Mouse (Mus musculus) gonadal fat pad, adult 2 months (tissue): Measurements from ENCODE around the gene Nadsyn1. TPM values are rescaled to one million over a fixed set of nuclear protein-coding genes. Genes with fewer than 3 reads are reported as not detected.

ENCODE experiments used
- DNase-seq: peaks from one replicate; pipeline ENCODE4 v3.0.0-alpha.2; 2012; ENCODE audit warnings: low read depth
- polyA plus RNA-seq: library from polyadenylated mRNA; depleted of rRNA; stranded (reverse); fragments of >200 nt; gene quantifications from 2 replicates; pipeline ENCODE4 v1.2.3, GENCODE M21; 2012; rRNA removed

The Nadsyn1 gene
- polyA plus RNA-seq: 8.4 and 11.5 TPM in 2 replicates

DNA sequence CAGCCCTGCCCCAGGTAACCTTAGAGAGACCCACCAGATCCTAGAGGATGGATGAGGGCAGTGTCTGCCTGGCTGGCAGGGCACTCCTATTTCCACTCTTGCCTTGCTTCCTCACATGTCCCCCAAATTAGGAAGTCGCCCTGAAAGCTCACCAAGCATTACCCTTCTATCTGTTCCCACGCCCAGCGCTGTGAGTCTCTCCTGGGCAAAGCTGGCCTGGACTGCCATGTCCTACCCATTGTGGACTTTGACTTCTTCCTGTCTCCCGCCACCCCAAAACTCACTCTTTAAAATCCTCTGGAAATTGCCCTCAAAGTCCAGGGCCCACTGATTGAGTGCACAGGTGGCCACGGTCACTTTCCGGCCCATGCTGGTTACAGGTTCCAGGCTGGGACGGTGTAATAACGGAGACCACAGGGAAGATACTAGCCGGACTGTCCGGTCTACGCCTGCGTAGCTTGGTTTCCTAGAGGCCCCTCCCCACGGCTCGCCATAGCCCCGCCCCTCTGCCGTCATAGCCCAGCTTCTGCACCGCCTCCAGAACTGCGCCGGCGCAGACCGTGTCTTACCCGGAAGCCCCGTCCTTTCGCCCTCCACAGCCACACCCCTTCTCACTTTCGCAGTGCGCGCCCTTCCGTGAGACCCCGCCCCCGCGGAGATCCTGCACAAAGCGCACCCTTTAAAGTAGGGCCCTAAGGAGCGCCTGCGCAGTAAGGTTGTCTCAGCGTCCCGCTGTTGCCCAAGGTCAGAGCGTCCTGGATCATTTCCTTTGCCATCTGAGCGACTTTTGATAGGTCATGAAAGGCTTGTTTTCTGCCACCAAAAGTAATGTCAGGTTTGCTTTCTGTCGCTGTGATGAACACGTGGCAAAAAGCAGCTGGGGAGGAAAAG lies at the start of gene Nadsyn1, which contains the start of gene Dhcr7:
Gene Nadsyn1 (minus strand): TSS at position 475 of the 891 bp plus-strand sequence.
Gene Dhcr7 (plus strand): TSS at position 771 of the 891 bp plus-strand sequence.
- no peak for DNase-seq

DNA sequence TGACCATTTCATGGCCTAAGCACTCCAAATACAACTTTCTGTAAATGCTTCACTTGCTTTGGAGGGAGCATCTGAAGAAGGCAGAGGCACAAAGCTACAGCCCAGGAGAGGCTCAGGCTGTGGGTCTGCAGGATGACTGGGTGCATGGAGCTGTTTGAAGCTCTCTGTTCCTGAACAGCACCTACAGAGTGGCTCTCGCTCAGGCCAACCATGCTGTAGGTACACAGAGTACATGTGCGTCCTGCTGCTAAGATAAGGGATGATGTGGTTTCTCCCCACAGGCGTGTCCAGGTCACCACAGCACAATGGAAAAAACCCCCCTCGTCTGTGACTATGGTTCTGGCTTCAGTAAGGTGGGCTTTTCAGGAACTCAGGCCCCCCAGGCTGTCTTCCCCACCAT lies 46.2 kb upstream of the Nadsyn1 start:
- DNase-seq: no peak

DNA sequence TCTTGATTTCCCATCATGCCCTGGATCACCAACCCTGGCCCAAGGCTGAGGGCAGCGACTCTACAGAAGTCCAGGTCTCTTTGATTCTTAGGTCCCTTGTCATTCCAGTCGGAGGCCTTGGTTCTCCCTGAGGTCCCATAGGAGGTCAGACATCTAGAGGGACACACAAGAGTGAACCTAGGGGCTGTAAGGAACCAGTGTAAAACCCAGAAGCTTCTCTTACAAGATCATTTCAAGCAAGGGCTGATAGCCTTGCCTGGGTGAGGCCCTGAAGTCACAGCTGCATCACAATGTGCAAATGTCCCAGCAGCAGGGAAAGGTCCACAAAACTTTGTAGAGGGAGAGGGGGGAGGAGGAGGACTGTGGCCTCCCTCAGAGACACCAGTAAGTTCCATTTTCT lies 43.9 kb upstream of the Nadsyn1 start, which contains the start of gene Gm498:
Gene Gm498 (plus strand): TSS at position 301 of the 400 bp plus-strand sequence.
- no peak for DNase-seq

DNA sequence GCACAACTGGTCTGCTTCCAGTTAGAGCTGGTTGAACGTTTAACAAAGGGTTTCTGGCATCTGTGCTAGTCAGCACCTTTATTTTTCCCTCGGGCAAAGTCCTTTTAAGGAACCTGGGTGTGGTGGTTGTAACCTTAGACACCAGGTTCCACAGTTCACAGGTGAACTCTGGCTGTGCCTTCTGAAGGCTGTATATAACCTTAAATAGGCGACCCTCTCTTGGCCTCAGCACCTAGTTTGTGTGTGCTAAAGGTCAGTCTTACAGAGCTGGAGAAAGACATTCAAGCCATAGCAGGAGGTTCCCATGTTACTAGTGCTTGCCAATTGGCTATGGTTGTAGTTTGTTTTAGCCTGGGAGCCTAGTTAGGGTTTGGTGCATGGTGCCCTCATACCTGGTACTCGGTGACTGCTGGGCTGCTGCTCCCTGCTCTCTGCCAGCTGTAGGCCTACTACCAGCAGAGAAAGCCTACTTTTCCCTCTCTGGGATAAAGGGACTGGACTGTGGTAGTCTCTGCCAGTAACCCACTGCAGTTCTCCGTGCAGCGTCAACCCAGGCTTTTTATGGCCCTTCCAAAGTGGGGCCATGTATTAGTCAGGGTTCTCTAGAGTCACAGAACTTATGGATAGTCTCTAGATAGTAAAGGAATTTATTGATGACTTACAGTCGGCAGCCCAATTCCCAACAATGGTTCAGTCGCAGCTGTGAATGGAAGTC lies 26.3 kb upstream of the Nadsyn1 start:
- DNase-seq: no peak

DNA sequence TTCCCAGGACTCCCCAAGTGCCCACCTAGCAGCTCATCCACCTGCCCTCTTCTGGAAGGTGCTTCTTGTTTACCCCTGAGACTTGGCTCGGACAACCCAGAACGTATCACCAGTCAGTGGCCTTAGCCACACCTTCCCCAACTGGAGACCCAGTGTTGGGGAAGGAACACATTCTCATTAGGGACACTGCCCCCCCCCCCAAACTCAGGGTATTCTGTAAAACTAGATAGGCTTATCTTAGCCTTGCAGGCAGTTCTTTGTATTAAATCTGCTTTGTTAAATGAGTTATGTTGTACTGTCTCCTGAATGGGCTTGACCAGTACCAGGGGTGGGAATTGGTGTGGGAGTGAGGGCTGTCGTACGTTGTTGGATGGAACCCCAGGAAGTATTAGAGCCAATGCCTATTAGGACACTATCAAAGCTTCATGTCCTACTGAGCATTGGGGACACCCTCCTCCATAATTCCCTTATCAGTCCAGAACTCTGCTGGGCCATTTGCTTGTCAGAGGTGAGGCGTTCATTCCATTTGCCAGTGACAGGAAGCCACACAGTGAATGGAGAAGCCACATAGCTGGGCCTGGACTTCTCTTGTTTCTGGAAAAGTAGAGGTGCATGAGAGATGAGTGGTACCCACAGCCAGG lies 25.6 kb upstream of the Nadsyn1 start:
- no peak for DNase-seq

DNA sequence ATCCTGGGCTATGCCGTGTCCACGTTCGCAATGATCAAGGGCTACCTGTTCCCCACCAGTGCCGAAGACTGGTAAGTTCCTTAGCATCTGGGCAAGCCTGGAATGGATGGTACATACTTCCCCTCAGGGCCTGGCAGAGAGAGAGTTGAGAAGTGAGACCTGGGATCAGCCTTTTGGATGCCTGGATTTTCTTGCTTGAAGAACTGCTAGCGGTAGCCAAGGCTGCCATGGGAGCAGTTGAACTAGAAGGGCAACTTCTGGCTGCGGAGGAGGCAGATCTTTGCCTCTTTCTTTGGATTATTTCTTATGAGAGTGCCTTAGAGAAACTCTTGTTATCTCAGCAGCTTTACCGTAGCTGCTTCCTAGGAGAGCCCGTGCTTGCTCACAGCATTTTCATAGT lies 18.7 kb upstream of the Nadsyn1 start:
- DNase-seq: peak; percentile 93

DNA sequence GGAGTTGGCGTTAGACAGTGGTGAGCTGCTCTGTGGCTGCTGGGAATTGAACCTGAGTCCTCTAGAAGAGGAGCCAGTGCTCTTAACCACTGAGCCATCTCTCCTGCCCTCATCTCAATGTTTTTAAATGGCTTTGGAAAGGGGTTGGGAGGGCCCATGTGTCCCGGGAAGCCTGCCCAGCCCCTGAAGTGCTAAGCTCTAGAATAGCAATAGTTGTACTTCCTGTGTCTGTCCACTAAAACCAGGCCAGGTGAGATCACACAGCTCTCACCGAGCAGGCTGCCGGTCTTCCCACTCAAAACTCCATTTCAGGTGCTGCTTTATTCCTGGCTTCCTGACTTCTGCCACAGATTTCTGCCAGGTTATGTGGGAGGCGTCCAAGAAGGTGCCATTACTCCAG lies 17.5 kb upstream of the Nadsyn1 start:
- no peak for DNase-seq

DNA sequence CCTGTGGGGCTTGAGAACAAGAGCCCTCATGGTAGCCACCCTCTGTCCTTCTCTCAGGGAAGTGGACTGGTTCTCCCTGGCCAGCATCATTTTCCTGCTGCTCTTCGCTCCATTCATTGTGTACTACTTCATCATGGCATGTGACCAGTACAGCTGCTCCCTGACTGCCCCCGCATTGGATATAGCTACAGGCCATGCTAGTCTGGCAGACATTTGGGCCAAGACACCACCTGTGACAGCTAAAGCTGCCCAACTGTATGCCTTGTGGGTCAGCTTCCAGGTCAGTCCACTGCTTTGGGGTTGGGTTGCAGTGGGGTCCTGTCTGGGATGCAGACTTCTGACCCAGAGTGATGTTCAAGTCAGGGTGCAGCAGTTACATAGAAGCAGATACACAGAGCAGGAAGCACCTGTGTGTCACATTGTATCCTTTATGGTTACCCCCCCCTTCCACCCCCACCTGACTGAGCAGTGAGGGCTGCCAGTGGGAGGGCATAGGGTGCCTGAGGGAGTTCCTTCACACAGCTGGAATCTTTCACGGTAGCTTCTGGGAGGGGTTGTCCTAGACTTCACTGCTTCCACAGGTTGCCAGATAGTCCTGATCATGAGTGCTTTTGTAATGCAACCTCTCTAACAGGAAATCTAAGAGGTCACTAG lies 15.2 kb upstream of the Nadsyn1 start:
- DNase-seq: no peak

DNA sequence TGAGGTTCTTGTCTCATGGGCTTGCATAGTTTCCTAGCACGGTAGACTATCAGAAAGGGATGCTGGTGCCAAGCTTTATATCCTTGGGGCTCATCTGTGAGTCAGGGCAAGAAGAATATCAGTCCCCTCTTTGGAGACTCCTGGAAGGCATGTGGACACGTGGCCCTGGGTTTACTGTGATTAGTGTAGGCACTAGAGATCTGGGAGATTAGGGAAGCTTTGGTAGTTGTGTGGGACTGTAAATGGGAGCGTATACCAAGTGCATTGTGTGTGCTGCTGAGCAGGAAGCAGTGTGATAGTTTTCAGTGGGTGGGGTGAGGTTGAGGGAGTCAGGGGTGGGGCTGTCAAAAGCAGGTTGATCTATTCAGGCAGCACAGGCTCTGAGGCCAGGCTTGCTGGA lies 12.3 kb upstream of the Nadsyn1 start:
- no peak for DNase-seq

DNA sequence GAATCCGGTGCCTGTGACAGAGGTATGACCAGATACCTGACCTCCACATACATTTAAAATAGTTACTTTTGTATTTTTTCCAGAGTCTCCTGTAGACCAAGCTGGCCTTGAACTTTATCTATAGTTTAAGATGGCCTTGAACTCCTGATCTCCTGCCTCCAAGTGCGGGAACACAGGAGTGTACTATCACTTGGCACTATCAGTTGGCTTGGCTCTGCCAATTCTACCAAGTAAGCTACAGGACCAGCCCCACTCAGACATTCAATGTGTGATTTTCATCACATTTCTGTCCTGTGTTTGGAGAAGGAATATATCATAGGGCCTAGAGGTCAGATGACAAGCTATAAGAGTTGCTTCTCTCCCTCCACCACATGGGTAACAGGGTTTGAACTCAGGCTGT lies 11.7 kb upstream of the Nadsyn1 start:
- no peak for DNase-seq

DNA sequence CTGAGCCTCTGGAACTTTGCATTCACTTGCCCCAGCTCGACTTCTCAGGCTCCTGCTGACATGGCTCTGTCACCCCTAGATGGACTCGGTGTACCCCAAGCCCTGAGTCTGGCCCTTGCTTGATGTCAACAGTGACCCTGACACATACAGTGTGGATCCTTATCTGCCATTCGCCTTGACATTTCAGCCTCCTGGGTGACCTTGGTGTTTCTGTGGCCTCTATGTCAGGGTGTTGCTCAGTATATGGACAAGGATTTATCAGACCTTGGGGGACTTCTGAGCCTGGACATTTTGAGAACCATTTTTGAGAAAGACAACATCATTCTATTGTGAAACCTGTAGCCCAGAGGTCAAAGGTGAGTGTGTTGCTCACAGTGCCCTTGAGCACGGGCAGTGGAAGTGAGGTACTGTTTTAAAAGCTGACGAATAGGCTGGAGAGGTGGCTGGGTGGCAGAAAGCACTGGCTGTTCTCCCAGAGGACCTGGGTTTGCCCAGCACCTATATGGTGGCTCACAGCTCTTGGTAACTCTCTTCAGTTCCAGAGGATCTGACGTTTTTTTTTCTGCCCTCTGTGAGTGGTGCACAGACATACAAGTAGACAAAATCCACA lies 11.0 kb upstream of the Nadsyn1 start:
- no peak for DNase-seq

DNA sequence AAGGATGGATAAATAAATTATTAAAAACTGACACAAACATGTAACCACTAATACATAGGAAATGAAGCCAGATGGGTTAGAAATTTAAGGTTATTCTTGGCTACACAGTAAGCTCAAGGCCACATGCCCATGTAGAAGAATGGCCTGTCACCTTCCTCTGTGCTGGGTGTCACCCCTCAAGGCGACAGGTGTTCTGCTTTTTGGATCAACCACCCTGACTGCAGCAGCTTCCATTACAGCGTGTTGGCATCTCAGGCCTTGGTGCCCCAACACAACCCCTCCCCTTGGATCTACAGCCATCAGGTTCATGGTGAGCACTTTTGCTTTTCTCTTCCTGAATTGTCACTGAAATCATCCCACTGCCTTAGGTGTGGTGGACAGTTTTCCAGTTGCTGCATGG lies 10.0 kb upstream of the Nadsyn1 start:
- no peak for DNase-seq

DNA sequence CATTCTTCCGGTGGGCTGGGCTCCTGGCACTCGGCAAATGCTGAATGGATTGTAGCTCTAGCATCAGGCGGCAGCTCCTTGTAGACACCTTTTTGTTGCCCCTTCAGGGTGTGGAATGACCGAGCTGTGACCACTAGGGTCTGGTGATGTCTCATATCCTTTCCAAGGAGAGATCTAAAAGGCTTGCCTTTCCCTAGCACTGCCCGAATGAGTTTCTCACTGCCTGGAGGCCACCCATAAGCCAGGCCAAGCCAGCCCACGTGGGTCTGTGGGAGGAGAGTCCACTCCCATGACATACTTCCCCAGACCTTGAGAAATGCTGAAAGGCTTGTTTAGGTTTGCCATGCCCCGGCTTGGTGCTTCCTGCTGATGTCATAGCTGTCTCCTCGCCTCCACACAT lies 9.5 kb upstream of the Nadsyn1 start:
- DNase-seq: no peak

DNA sequence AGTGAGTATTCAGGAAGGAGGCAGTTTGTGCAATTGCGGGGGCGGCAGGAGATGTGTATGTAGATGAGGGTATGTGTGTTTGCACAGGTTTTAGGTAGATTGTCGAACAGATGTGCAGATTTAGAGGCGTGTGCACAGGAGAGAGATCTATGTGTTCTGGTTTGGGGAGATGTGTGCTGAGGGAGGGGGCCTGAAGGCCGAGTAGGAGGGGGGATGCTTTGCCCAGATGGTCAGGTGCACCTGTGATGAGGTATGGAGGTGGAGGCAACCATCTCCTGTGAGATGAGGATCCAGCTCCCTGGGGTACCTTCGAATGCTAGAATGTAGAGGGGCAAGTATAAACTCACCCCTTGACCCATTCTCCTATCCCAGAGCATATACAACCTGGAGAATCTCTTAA lies 7.8 kb upstream of the Nadsyn1 start:
- DNase-seq: no peak

DNA sequence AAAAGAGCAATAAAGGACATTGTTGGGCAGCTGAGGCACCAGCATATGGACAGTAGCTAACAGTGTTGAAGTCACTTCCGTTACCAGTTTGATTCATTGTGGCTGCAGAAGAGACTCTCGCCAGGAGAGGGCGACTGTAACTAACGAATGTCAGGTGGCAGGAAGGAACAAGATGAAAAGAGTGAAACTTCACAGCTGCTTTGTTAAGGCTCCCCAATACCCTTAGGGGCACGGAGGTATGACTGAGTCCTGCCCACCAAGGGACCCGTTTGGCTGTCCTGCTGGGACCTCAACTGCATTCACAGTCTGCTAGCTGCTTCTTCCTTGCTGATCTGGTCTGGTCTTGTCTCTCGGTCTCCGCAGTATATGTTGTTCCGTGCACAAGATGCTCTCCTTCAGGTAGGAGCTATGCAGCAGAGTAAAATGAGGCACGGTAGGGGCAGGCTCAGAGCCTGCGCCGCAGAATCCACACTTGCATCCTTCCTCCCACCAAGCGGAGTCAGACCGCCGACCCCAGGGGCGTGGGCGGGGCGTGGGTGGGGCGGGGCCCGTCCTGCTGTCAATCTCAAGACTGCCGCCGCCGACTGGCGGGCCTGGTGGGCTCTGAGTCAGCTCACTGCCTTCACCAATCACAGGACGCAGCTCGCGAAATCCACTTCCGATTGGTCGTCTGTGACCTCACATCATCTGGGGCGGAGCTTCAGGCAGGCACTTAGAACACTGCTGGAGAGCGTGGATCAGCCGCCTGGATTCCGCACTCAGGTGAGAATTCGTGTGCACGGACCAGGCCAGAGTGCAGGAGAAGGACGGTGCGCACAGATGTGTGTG lies 7.1 kb upstream of the Nadsyn1 start:
- no peak for DNase-seq

DNA sequence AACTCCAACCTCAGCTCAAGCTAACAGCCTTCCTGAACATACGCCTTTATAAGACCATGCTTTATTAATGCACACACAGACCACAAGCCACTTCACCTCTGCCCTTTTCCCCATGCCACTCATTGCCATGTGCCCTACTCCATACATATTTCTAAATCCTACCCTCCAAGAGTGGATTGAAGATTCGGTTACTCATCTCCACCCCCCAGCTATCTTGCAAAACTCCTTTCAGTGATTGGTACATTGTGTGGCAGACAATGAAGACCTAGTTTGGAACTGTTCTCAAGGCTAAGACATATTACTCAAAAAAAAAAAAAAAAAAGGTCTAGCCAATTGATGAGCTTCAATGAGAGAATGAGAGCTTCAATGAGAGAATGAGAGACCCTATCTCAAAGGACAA lies 4.3 kb upstream of the Nadsyn1 start:
- DNase-seq: no peak

DNA sequence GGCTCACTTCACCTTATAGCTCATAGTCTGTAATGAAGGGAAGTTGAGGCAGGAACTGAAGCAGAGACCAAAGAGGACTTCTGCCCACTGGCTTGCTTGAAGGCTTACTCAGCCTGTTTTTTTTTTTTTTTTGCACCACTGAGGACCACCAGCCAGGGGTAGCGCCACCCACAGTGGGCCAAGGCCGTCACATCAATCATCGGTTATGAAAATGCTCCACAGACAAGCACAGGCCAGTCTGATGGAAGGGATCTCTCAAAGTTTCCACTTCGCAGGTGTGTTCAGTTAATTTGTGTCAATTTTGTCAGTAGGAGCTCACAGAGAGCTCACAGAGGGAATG lies 587 bp upstream of the Nadsyn1 start:
- DNase-seq: no peak

DNA sequence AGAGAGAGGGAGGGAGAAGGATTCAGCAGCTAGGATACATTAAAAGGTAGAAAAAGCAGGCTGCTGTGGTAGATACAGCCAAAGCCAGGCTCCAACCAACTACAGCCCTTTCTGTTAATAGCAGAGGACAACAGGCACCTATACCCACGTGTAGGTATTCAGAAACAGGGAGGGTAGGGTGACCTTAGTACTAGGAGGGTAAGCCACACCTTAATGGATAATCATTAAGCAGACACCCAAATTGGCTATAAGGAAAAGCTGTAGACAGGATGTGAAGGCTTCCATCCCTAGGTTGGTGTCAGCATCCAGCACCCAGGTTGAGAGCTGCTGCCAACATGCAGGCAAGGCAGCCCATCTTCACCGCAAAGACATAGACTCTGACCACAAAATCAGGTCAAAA lies 1.4 kb downstream of the Nadsyn1 start:
- no peak for DNase-seq

DNA sequence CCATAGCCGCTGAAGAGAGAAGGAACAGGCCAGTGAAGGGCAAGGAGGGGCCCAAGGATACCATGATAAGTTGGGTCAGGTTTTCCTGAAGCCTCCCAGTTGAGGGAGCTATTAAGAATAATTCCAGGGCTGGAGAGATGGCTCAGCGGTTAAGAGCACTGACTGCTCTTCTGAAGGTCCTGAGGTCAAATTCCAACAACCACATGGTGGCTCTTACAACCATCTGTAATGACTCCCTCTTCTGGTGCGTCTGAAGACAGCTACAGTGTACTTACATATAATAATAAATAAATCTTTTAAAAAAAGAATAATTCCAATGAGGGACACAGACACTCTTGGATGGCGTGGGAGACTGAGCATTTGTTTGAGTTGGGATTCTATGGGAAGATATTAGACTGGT lies 3.4 kb downstream of the Nadsyn1 start:
- DNase-seq: no peak

DNA sequence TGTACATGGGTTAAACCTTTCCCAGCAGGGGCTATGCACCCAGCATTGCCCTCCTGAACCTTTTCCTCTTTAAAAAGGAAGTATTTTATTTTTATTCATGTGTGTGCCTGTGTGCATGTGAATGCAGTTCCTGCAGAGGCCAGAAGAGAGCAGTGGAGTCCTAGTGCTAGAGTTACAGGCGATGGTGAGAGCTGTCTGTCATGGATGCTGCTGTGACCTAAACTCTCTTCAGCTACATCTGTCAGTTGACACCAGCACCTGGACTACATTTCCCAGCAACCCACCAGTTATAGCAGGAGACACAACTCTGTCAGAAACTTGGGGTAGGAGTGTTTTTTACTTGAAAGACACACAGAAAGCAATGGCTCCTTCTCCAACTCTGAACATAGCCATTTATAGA lies 13.7 kb downstream of the Nadsyn1 start:
- DNase-seq: no peak

DNA sequence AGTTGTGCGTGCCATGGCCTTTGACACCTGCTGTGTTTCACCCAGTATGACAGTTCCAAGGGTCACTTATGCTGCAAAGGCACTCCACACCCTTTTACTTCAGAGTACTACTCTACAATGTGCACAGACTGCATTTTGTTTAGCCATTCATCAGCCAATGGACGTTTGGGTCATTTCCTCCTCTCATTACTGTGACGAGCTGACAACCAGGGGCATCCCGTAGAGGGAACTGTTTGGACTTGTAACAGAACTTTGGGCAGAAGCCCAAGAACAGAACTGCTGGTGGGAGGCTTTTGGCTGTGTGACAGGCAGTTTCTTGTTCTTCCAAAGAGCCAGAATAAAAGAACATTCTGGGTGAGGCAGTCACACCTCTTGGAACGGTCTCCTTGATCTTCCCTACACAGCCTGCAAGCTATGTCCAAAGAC lies 17.4 kb downstream of the Nadsyn1 start:
- no peak for DNase-seq
